Mouse (Mus musculus) testis, postnatal 10 days (tissue): ENCODE results near the gene Sgms1.

ENCODE experiments used
- DNase-seq: peaks from one replicate; pipeline ENCODE4 v3.0.0; 2021; ENCODE audit warnings: low spot score

Sgms1 gene

DNA sequence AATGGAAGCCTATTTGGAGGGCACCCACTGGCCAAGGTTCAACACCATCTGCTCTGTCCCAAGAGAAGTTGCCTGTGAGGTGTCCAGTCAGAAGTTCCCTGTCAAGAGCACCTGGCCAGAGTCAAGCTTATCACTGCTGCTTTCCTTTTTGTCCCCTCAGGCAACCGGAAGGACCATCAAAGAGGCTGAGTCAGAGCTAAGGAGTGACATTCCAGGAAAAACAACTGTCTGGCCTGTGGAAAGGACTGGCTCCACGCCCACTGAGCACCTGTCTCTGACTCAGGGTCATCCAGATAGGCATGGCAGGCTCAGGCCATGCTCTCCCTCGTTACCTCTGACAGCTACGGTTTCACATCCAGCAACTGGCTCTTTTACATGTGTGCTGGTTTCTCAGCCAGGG lies 147.4 kb downstream of the Sgms1 start:
- no peak for DNase-seq

- no peak for DNase-seq
Measured at GRCm38 (mm10) chr19:32240417-32240990, 149.0 kb downstream of the Sgms1 start.

GRCm38 (mm10) chr19:32239925-32240324 lies 149.6 kb downstream of the Sgms1 start:
- no peak for DNase-seq

DNA sequence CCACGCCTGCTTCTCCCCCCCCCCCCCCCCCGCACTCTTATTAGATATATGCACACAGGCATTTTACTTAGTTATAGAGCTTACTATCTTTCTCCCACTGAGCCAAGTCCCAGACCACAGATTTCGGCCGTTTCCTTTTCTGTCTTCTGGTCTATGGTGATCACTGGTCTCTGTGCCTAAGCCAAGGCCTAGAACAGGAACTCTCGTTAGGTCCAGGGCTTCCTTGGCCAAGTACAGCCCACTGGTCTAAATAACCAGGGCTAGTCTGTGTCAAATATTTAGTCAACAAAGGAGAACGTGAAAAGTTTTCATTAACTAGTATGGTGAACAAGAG lies 150.1 kb downstream of the Sgms1 start:
- DNase-seq: no peak

DNA sequence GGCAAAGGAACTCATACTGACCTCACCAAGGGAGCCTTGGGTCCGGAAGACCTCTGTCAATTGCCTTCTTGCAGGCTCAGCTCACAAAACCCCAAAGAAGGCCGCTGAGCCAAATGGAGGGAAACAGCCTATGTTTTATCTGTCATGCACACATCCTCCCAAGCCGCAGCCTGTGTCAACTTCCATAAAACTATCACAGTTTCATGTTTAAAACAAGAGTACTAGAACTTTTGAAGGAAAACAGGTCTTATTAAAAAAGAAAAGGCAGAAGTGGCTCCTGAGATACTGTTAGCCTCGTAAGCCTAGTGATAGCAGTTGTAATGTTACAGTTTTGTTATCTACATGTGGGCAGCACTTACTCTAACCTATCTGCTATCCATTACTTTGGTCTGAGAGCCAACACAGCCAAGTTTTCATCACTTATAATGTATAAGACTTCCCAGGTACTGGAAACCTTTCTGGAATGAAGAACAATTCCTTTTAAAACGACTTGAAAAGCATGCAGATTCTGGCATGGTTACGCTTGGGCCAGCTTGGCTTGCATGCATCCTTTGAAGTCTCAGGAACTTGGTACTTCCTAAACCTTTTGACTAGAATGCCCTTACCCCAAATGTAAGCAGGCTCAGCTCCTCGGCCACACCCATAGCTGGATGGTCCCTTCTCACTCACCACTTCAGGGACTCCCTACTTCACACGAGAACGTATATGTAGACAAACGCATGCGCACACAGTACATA lies 150.6 kb downstream of the Sgms1 start:
- no peak for DNase-seq

GRCm38 (mm10) chr19:32237685-32238084 lies 151.8 kb downstream of the Sgms1 start:
- no peak for DNase-seq

DNA sequence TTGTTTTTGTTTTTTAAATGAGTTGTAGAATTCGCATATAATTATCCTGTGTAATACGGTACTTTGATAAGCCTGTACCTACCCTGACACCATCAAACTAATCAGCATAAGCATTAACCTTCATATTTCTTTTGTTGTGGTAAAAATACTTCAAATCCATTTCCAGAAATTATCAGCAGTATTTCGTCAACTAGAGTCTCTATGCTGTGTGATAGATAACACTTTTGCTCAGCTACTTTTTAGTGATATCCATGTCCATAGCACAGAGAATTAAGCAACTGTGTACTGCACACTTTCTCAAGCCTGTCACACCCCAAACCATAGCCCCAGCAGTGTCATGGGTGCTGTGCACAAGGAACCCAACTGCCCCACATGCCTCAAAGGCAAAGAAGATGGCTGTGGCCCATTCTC lies 152.3 kb downstream of the Sgms1 start:
- no peak for DNase-seq

GRCm38 (mm10) chr19:32234717-32235434 lies 154.6 kb downstream of the Sgms1 start:
- DNase-seq: no peak

DNA sequence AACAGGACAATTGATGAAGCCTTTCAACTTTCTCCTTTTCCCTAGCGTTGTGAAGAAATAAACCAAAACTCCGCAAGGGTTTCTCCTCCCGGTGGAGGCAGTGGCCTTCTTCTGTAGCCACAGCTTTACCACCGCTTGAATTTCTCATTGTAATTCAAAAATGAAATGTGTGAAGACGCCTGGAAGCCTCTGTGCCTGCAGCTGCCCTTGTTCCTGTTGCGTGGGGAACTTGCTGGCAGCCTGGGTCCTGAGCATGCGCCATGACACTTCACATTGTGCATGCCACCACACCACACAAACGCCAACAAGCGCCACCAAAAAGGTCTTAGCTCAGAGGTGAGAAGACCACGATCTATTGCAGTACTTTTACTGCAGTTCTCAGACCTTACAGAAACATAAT lies 158.2 kb downstream of the Sgms1 start:
- DNase-seq: no peak

GRCm38 (mm10) chr19:32230798-32231197 lies 158.7 kb downstream of the Sgms1 start:
- DNase-seq: no peak

DNA sequence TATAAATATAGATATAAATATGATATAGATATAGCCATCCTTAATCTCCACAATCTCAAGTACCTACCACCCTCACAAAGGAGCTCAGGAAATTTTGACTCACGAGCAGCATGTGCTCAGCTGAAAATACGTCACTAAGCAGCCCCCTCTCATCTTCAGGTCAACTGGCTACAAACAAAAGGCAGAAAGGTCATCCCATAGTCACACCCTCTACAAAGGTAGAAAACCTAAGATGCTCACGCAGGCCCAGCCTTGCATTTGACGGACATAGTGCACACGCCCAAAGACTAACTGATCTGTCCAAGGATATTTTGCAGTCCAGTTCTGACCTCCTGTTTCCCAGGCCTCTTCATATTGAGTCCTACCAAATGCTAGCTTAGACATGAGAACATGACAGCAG lies 159.2 kb downstream of the Sgms1 start:
- no peak for DNase-seq

- DNase-seq: no peak
Measured at GRCm38 (mm10) chr19:32229776-32230175, 159.7 kb downstream of the Sgms1 start.

- DNase-seq: no peak
Measured at GRCm38 (mm10) chr19:32227175-32227574, 162.3 kb downstream of the Sgms1 start.

DNA sequence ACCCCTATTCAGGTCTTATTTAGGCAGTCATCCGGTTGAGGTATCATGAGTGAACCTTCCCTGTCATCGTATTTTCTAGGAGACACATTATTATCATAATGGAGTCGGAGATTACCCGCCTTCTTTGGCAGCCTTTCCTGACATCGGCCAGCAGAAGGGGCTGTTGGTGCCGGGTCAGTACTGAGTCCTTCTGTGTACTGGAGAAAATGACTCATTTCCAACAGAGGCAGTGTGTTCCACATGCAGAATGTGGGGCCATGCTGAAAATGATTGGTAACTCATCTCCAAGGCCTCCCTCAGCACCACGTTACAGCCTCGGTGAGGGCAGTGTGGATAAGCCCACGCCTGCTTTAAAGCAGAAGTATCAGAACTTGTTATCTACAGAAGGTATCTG lies 164.4 kb downstream of the Sgms1 start:
- no peak for DNase-seq

GRCm38 (mm10) chr19:32224318-32225096 lies 165.0 kb downstream of the Sgms1 start:
- no peak for DNase-seq

DNA sequence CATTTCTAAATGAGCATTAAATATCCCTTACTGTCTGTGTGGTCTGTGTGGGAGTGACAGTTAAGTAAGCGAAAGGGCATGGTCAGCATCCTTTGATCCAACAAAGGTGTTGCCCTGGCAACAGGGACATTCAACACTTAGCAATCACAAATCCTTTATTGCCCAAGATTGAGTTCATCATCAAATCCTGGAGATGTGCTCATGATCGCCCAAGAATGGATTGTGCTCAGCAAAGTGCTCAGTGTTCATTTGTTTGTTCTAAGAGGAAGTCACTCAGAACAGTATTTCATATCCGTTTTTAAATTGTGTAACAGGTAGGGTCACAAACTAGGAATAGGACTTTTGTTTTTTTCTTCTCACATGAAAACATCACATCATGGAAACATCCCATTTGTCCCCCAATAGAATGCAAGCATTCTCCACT lies 165.8 kb downstream of the Sgms1 start:
- DNase-seq: no peak

- no peak for DNase-seq
Measured at GRCm38 (mm10) chr19:32222083-32222482, 167.4 kb downstream of the Sgms1 start.

DNA sequence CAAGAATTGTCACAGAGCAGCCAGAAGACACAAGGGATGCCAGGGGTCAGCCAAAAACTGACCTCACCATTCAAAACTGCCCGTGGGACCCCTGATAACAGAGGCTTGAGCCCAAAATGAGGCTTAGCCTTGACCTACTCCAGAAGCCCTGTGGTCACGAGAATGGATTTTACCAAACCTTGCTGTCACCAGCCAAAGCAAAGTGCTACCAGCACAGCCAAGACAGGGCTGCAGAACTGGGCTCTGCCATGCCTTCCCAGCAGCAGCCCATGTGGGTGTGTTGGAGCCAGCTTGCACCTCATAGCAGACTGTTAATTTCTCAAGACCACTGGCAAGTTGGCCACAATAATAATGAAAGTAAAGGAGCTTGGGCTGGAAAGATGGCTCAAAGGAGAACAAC lies 168.5 kb downstream of the Sgms1 start:
- no peak for DNase-seq

DNA sequence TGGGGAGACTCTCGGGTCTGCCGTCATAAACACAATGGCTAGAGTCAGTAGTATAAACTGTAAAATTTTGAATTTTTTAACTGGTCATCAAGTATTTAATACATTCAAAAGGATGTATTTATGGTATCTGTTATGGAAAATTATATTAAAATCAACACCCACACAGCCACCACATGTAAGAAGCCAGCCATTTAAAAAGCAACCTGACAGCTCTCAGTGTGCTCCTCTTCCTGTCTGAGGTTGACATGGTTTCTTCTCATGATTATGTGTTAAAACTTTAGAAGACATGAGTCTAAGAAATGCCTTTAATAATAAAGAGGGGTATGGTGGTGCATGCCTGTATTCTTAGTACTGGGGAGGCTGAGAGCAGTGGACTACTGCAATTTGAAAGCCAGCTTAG lies 172.8 kb downstream of the Sgms1 start:
- no peak for DNase-seq

DNA sequence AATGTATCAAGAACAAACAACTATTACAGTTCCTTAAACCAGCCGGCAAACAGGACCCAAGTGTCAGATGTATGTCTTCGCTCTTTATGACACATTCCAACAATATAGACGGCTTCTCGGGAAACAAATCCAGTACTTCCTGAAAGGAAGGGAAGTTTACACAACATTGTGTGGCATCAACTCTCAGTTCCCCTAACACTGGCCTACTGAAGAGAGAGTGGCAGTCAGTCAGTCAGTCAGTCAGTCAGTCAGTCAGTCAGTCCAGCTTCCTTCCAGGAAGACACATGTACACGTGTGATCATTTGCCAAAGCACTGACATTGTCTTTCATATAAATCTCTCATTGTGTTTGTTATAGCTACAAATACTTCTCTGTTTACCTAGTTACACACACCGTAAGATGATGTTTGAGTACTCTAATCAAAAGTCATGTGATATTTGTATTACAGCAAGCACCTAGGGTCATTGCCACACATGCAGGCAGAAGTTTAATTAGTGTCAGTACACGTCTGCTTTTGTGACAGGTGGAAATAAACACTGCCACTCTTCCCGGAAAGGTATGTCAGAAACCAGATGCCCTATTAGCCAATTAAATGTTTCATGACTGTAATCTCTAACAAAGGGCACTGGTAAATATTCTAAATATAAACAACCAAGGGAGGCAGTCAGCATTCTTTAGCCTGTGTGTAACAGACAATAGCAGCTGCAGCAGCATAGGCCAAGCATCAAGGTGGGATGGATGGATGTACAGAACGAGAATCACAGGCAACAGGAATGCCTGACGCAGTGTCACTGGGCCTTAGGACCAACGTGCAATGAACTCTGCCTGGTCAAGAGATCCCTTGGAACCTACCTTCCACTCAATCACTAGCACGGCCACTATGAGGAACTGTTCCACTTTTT lies 174.4 kb downstream of the Sgms1 start:
- no peak for DNase-seq

- DNase-seq: no peak
Measured at GRCm38 (mm10) chr19:32213577-32213976, 175.9 kb downstream of the Sgms1 start.

GRCm38 (mm10) chr19:32211293-32211585 lies 178.3 kb downstream of the Sgms1 start:
- DNase-seq: no peak
